Mouse (Mus musculus) olfactory bulb, adult 2 months (tissue): ENCODE measurements around the gene Umodl1.

Source experiments
- CTCF ChIP-seq: fragments of 200-500 bp; IDR thresholded peaks from 2 replicates; pipeline ENCODE4 v1.5.1; 2012; ENCODE audit warnings: low read depth, mild to moderate bottlenecking, low read length, moderate library complexity; ENCODE audit not compliant: insufficient read depth
- POLR2A ChIP-seq: fragments of 200-500 bp; IDR thresholded peaks from 2 replicates; pipeline ENCODE4 v1.6.1; 2012; ENCODE audit warnings: mild to moderate bottlenecking, low read depth, low read length, moderate library complexity; ENCODE audit not compliant: insufficient read depth

GRCm38 (mm10) chr17:31042751-31043150 lies 88.3 kb downstream of the Umodl1 start:
- TF ChIP-seq CTCF: no peak
- TF ChIP-seq POLR2A: no peak
